Mouse (Mus musculus) G1E (cell line): ENCODE measurements around the gene Slc25a21.

Experiments used
- CTCF ChIP-seq: IDR thresholded peaks from 2 replicates; pipeline ENCODE4 v1.5.1; 2012; ENCODE audit warnings: low read depth, low read length, inconsistent platforms, mixed read lengths
- GATA1 ChIP-seq: IDR thresholded peaks from 2 replicates; pipeline ENCODE4 v1.6.1; 2012; ENCODE audit warnings: borderline replicate concordance, low read length, inconsistent platforms, mixed read lengths
- GATA2 ChIP-seq: IDR thresholded peaks from 2 replicates; pipeline ENCODE4 v1.6.1; 2012; ENCODE audit warnings: low read depth, low read length, inconsistent platforms, borderline replicate concordance
- TAL1 ChIP-seq: conservative IDR thresholded peaks from 2 replicates; pipeline ENCODE4 v1.6.1; 2012; ENCODE audit warnings: low read depth, low read length, inconsistent platforms, mixed read lengths

GRCm38 (mm10) chr12:57076606-57077005 is 120.7 kb downstream of the Slc25a21 start:
- TF ChIP-seq CTCF (no peak), GATA1 (no peak), GATA2 (no peak), TAL1 (no peak)
